Mouse (Mus musculus): ENCODE results near the gene Dnajc1. TPM values are rescaled to one million over a fixed set of nuclear protein-coding genes. Genes with fewer than 3 reads are reported as not detected.

Dnajc1 gene
- polyA plus RNA-seq (2014; fragmentation: Nextera tagmentation; extraction: Ambion mirVana) = 16.8 and 20.9 TPM in 2 replicates

GRCm38 (mm10) chr2:18392331-18393021 is at the start of gene Dnajc1:
Gene Dnajc1, minus strand, starts transcription at chr2:18392830.
- DNase-seq (ENCODE audit: low spot score) (peak; percentile 94), ATAC-seq (ENCODE audit: low FRiP score) (peak; percentile 100)
- Histone ChIP-seq H3K9ac (peak within 1 kb of the TSS; percentile 79), H3K4me2 (replicated peaks) (peak within 1 kb of the TSS; percentile 86), H3K27me3 (ENCODE audit: control insufficient read depth, insufficient read depth, low read length) (no peaks in the 10 kb centered on the region), H3K9me3 (ENCODE audit: control insufficient read depth, low read length) (peaks cover 5% of the 10 kb centered on the region; the same call in 1 of the 2 replicates), H3K27ac (peak within 1 kb of the TSS; percentile 96), H3K4me3 (replicated peaks; ENCODE audit: low read length) (peak within 1 kb of the TSS; percentile 82), H3K36me3 (replicated peaks; ENCODE audit: control insufficient read depth, insufficient read depth) (no peaks in the 10 kb centered on the region), H3K4me1 (replicated peaks; ENCODE audit: control insufficient read depth, insufficient read depth, low read length) (peaks cover 20% of the 10 kb centered on the region)
- WGBS = under 1% methylated on average over 54 of the region's 69 CpGs

DNA sequence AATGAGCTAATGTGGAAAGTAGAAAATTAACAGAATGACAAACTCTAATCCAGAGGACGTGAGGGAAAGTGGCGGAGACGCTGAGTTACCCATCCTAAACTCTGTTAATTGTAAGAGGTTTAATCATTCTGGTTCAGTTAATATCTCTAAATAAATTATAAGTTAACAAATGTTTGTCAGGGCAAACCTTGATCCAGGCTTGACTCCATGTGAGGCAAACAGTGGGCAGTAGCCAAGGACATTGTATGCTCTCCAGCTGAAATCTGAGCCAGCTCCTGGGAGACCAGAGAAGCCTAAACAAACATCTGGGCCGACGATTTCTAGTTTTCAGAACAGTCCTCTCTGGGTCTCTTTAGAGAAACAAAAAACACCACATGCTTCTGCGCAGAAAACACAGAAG is 49.2 kb upstream of the Dnajc1 start:
- ATAC-seq (ENCODE audit: low FRiP score) (no peak), DNase-seq (ENCODE audit: low spot score) (no peak)
- no peak overlapping the region for H3K27ac ChIP-seq
- H3K4me3 ChIP-seq (replicated peaks; ENCODE audit: low read length) = no peak overlapping the region
- no peaks in the 10 kb centered on the region for H3K27me3 ChIP-seq (ENCODE audit: control insufficient read depth, insufficient read depth, low read length)
- H3K4me1 ChIP-seq (replicated peaks; ENCODE audit: control insufficient read depth, insufficient read depth, low read length) = no peaks in the 10 kb centered on the region
- H3K9me3 ChIP-seq (ENCODE audit: control insufficient read depth, low read length) = no peaks in the 10 kb centered on the region
- H3K9ac ChIP-seq = no peak overlapping the region
- H3K4me2 ChIP-seq (replicated peaks) = no peak overlapping the region
- H3K36me3 ChIP-seq (replicated peaks; ENCODE audit: control insufficient read depth, insufficient read depth) = no peaks in the 10 kb centered on the region
- WGBS = 49% methylated on average over 6 of the region's 6 CpGs

GRCm38 (mm10) chr2:18415242-18415641 is 22.6 kb upstream of the Dnajc1 start:
- Histone ChIP-seq H3K9me3 (ENCODE audit: control insufficient read depth, low read length) (no peaks in the 10 kb centered on the region), H3K27me3 (ENCODE audit: control insufficient read depth, insufficient read depth, low read length) (no peaks in the 10 kb centered on the region), H3K9ac (no peak overlapping the region), H3K27ac (no peak overlapping the region), H3K4me1 (replicated peaks; ENCODE audit: control insufficient read depth, insufficient read depth, low read length) (no peaks in the 10 kb centered on the region), H3K36me3 (replicated peaks; ENCODE audit: control insufficient read depth, insufficient read depth) (no peaks in the 10 kb centered on the region), H3K4me3 (replicated peaks; ENCODE audit: low read length) (no peak overlapping the region), H3K4me2 (replicated peaks) (no peak overlapping the region)
- ATAC-seq (ENCODE audit: low FRiP score) (no peak), DNase-seq (ENCODE audit: low spot score) (no peak)
- 92% methylated on average over 3 of the region's 3 CpGs for WGBS

- no peak for ATAC-seq (ENCODE audit: low FRiP score)
- Histone ChIP-seq H3K27ac (no peak overlapping the region), H3K27me3 (ENCODE audit: control insufficient read depth, insufficient read depth, low read length) (no peaks in the 10 kb centered on the region), H3K4me3 (replicated peaks; ENCODE audit: low read length) (no peak overlapping the region), H3K4me1 (replicated peaks; ENCODE audit: control insufficient read depth, insufficient read depth, low read length) (no peaks in the 10 kb centered on the region), H3K9me3 (ENCODE audit: control insufficient read depth, low read length) (no peaks in the 10 kb centered on the region), H3K4me2 (replicated peaks) (no peak overlapping the region), H3K9ac (no peak overlapping the region), H3K36me3 (replicated peaks; ENCODE audit: control insufficient read depth, insufficient read depth) (no peaks in the 10 kb centered on the region)
- no peak for DNase-seq (ENCODE audit: low spot score)
- WGBS = 83% methylated on average over 1 of the region's 1 CpGs
Measured at GRCm38 (mm10) chr2:18403679-18404078, 11.0 kb upstream of the Dnajc1 start.

GRCm38 (mm10) chr2:18401771-18402170 is 9.1 kb upstream of the Dnajc1 start:
- no peaks in the 10 kb centered on the region for H3K4me1 ChIP-seq (replicated peaks; ENCODE audit: control insufficient read depth, insufficient read depth, low read length)
- no peak for DNase-seq (ENCODE audit: low spot score)
- H3K4me2 ChIP-seq (replicated peaks) = no peak overlapping the region
- no peaks in the 10 kb centered on the region for H3K27me3 ChIP-seq (ENCODE audit: control insufficient read depth, insufficient read depth, low read length)
- 83% methylated on average over 2 of the region's 2 CpGs for WGBS
- H3K4me3 ChIP-seq (replicated peaks; ENCODE audit: low read length) = no peak overlapping the region
- no peaks in the 10 kb centered on the region for H3K9me3 ChIP-seq (ENCODE audit: control insufficient read depth, low read length)
- H3K9ac ChIP-seq = no peak overlapping the region
- H3K36me3 ChIP-seq (replicated peaks; ENCODE audit: control insufficient read depth, insufficient read depth) = no peaks in the 10 kb centered on the region
- no peak overlapping the region for H3K27ac ChIP-seq
- no peak for ATAC-seq (ENCODE audit: low FRiP score)

GRCm38 (mm10) chr2:18393022-18393519 is 441 bp upstream of the Dnajc1 start:
- ATAC-seq (ENCODE audit: low FRiP score) (no peak), DNase-seq (ENCODE audit: low spot score) (peak; percentile 29)
- H3K9ac ChIP-seq = peak overlapping the region; percentile 79
- peaks cover 5% of the 10 kb centered on the region; the same call in 1 of the 2 replicates for H3K9me3 ChIP-seq (ENCODE audit: control insufficient read depth, low read length)
- peak overlapping the region; percentile 82 for H3K4me3 ChIP-seq (replicated peaks; ENCODE audit: low read length)
- WGBS = 64% methylated on average over 2 of the region's 2 CpGs
- peak overlapping the region; percentile 96 for H3K27ac ChIP-seq
- H3K36me3 ChIP-seq (replicated peaks; ENCODE audit: control insufficient read depth, insufficient read depth) = no peaks in the 10 kb centered on the region
- peak overlapping the region; percentile 86 for H3K4me2 ChIP-seq (replicated peaks)
- H3K27me3 ChIP-seq (ENCODE audit: control insufficient read depth, insufficient read depth, low read length) = no peaks in the 10 kb centered on the region
- H3K4me1 ChIP-seq (replicated peaks; ENCODE audit: control insufficient read depth, insufficient read depth, low read length) = peaks cover 20% of the 10 kb centered on the region

- no peaks in the 10 kb centered on the region for H3K36me3 ChIP-seq (replicated peaks; ENCODE audit: control insufficient read depth, insufficient read depth)
- H3K27me3 ChIP-seq (ENCODE audit: control insufficient read depth, insufficient read depth, low read length) = no peaks in the 10 kb centered on the region
- peaks cover 20% of the 10 kb centered on the region for H3K4me1 ChIP-seq (replicated peaks; ENCODE audit: control insufficient read depth, insufficient read depth, low read length)
- DNase-seq (ENCODE audit: low spot score) = peak; percentile 25
- H3K4me2 ChIP-seq (replicated peaks) = peak overlapping the region; percentile 86
- H3K9me3 ChIP-seq (ENCODE audit: control insufficient read depth, low read length) = peaks cover 5% of the 10 kb centered on the region; the same call in 1 of the 2 replicates
- peak overlapping the region; percentile 79 for H3K9ac ChIP-seq
- no peak for ATAC-seq (ENCODE audit: low FRiP score)
- peak overlapping the region; percentile 82 for H3K4me3 ChIP-seq (replicated peaks; ENCODE audit: low read length)
- peak overlapping the region; percentile 96 for H3K27ac ChIP-seq
- WGBS = under 1% methylated on average over 11 of the region's 11 CpGs
Measured at GRCm38 (mm10) chr2:18391861-18392260, 769 bp downstream of the Dnajc1 start.

GRCm38 (mm10) chr2:18389631-18390030 is 3.0 kb downstream of the Dnajc1 start:
- DNase-seq (ENCODE audit: low spot score) (no peak), ATAC-seq (ENCODE audit: low FRiP score) (no peak)
- H3K27me3 ChIP-seq (ENCODE audit: control insufficient read depth, insufficient read depth, low read length) = no peaks in the 10 kb centered on the region
- no peak overlapping the region for H3K9ac ChIP-seq
- no peaks in the 10 kb centered on the region for H3K9me3 ChIP-seq (ENCODE audit: control insufficient read depth, low read length)
- peaks cover 20% of the 10 kb centered on the region for H3K4me1 ChIP-seq (replicated peaks; ENCODE audit: control insufficient read depth, insufficient read depth, low read length)
- no peaks in the 10 kb centered on the region for H3K36me3 ChIP-seq (replicated peaks; ENCODE audit: control insufficient read depth, insufficient read depth)
- no peak overlapping the region for H3K4me2 ChIP-seq (replicated peaks)
- no peak overlapping the region for H3K4me3 ChIP-seq (replicated peaks; ENCODE audit: low read length)
- no peak overlapping the region for H3K27ac ChIP-seq
- 91% methylated on average over 1 of the region's 1 CpGs for WGBS

DNA sequence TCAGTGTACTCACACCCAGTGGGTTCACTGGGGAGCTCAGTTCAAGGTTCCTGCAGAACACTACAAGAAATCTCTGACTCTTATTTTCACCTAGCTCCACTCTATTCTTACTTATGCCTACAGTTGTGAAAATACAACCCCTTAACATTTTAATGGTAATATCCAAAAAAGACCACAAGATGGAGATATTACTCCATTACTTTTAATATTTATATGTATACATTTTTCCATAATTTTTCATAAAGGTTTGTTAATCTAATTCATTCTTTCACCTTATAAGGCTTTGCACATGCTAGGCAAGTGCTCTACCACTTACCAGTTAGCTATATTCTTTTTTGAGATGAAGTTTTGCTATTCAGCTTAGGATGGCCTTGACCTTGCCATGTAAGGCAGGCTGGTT is 11.0 kb downstream of the Dnajc1 start:
- Histone ChIP-seq H3K4me2 (replicated peaks) (no peak overlapping the region), H3K9me3 (ENCODE audit: control insufficient read depth, low read length) (no peaks in the 10 kb centered on the region), H3K4me1 (replicated peaks; ENCODE audit: control insufficient read depth, insufficient read depth, low read length) (no peaks in the 10 kb centered on the region), H3K9ac (no peak overlapping the region), H3K27me3 (ENCODE audit: control insufficient read depth, insufficient read depth, low read length) (no peaks in the 10 kb centered on the region), H3K4me3 (replicated peaks; ENCODE audit: low read length) (no peak overlapping the region), H3K27ac (no peak overlapping the region), H3K36me3 (replicated peaks; ENCODE audit: control insufficient read depth, insufficient read depth) (no peaks in the 10 kb centered on the region)
- no peak for ATAC-seq (ENCODE audit: low FRiP score)
- peak; percentile 62 for DNase-seq (ENCODE audit: low spot score)

Data from hindbrain, embryonic 14.5 days (tissue).